Mouse (Mus musculus) layer of hippocampus, postnatal 36 days (tissue): ENCODE measurements at regions not wholly inside any gene's neighbourhood (a gene's known extent, or its start where the extent isn't known, plus 50 kb on each side); places are given as distances from the start of the nearest gene placed in this dataset.

Experiments used
- DNase-seq, 2 experiments: peaks; one replicate each; pipeline ENCODE4 v3.0.0; 2022

DNA sequence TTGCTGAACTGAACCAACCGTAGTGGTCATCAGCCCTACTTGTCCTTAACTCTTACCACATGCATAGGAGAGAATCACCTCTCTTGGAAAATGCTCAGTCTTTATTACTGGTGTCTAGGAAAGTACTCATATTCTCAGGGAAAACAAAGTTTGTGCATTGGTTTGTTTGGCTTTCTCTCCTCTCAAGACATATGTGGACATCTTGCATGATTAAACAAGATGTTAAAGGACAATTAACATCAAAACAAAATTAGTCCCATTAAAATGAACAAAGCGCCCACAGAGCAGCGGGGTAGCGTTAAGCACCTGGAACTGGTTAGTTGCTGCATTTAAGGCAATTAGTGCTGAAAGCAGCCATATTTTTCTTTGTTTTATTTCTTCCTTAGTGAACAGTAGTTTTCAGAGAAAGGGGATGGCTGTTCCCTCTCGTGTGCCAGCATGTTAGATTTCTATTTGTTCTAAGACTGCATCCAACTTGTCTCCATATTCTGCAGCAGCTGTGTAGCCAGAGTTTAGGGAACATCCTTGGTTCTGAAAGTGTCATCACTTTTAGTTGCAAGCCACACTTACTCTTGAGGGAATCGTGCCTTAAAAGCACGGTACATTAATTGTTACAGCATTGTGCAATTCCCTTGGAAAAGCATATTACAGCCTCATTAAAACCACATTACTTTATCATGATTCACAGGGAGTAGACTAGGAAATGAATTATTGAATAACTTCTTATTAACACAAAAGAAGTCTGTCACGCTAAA lies 137.7 kb downstream of the Ube2u start:
- no peak for DNase-seq

DNA sequence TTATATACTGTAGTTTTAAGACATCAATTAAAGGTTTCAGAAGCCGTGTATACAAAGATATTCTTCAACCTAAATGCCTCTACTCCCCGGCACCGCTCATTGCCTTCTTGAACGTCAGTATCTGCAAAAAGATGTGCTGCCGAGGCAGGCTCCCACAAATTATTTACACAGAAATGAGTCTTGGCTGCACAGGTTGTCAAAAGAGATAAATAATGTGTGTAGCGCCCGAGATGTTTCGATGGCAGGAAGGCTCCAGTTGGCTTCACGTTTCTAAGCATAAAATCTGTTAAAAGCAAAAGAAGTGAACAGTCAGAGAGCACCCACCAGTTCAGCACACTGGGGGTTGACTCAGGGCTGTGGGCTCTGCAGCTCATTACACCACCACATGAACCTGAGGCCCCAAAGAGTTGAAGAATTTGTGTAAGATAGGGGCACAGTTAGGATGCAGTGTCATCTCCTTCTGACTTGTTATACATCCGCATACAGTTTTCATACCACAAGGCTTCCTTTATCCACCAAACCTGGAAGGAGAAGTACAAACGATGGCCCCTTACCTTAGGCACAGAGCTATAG lies 138.4 kb downstream of the Ube2u start:
- DNase-seq = no peak

DNA sequence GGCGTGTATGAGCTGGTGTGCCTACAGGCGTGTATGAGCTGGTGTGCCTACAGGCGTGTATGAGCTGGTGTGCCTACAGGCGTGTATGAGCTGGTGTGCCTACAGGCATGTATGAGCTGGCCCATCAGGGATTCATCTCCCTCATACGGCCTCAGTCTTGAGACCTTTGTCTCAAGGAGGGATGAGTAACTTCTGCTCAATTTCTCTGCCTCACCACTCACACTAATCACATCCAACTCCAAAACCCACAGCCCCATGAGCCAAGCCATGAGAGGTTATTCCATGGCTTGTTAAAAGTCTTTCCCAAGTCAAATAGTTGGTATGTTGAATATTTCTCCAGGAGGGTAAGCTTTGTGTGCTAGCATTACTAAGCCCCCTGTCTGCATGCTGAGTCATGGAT lies 146.0 kb downstream of the Ube2u start:
- DNase-seq = no peak

DNA sequence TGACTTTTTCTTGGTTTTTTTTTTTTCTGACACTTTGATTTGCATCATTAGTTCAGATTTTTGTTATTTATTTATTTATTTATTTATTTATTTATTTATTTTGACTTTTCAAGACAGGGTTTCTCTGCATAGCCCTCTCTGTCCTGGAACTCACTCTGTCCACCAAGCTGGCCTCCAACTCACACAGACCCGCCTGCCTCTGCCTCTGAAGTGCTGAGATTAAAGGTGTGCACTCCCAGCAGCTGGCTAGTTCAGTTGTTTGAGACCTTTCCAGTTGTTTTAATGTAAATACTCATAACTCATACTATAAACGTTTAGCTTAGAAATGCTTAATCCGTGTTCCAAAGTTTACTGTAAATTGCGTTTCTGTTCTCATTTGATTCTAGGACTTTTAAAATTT lies 147.9 kb downstream of the Ube2u start:
- DNase-seq = no peak

DNA sequence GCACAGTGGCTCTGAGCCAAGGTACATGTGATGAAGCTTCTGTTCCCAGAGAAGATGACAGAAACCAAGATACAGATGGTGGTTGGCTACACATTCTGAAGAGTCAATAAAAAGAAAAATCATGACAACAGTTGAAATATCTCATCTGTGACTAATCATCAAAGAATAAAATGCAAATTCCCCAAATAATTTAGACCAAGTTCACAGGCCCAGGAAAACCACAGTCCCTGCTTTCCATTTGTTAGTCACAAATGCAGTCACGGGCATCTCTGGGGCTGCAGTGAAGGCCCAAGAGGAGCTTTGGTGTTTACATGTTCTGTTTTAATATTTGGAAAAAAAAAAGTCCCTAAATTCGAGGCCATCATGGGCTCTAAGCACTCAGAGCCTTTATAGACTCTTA lies 142.1 kb upstream of the Cachd1 start:
- DNase-seq = no peak

DNA sequence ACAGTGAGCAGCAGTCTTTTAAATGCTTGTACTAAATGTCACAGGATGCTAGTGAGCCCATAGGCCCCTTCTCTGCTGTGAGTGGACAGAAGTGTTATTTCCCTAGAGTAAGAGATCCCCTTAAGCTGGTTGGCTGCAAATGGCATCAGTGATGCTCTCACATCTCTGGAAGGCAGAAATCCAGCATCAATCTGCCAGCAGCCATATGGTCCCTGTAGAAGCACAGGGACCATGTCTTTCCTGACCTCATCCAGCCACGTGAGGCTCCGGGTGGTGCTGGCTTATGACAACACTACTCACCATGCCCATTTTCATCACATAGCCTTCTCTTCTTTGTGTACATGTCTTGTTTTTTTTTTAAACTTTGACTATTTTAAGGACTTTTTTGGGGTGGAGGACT lies 138.9 kb upstream of the Cachd1 start:
- DNase-seq = no peak

DNA sequence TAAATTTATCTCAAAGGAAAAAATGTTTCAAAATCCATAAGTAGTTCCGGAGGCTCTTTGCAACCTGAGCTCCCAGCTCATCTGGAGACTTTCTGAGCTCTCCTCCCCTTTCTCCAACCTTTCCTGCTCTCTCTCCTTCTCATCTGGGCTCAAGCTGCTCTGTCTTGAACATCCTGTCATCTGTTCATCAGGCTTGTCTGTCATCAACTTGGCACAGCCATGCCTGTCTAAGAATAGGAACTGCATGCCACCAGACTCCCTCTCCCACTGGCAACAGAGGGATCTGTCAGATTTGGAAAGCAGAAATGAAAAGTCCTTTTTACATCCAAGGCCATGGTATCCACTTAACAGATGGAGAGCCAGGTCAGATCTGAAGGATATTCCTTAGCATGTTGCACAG lies 115.3 kb upstream of the Cachd1 start:
- DNase-seq = peak; percentile 53 to 57

DNA sequence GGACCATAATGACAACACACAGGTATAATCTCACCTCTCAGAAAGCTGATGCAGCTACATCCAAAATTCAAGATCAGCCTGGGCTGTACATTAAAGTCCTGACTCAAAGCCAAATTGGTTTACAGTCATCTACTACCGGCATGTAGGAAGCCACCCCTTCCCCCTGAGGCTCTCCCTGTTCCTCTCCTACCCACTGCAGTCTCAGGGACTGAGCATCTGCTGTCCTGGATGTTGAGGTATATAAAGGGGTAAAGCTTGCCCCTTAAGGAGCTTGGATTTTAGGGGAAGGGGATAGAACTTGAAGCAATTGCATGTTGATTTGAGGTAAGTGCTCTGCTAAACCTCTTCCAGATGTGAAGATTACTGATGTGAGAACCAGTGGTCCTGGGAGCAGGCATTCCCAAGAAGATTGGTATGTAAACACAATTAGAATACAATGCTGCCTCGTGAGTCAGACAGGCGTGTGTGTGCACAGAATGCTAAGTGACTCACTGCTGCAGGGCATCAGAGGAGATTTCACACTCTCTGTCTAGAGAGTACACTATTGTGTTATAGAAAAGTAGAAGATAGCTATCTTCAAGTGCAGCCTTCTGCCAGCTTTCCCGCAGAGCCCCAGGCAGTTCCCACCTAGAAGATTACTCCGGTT lies 111.7 kb upstream of the Cachd1 start:
- DNase-seq = no peak

DNA sequence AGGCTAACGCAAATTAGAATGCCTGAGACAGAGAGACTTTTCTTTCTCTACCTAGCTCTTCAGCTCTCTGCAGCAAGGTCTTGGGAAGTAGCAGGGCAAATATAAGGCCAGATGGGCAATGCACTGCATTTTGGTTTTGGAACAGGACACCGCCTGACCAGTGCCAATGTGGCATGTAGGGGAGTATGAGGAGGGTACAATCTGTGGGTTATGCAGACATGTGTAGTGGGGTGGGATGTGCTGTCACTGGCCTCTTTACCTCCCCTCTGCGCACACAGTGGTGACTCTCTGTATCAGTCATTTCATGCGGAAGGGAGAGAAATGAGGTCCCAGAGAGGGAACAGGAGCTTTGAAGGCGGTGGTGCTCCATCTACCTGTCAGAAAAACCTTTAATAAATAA lies 105.9 kb upstream of the Cachd1 start:
- no peak for DNase-seq

DNA sequence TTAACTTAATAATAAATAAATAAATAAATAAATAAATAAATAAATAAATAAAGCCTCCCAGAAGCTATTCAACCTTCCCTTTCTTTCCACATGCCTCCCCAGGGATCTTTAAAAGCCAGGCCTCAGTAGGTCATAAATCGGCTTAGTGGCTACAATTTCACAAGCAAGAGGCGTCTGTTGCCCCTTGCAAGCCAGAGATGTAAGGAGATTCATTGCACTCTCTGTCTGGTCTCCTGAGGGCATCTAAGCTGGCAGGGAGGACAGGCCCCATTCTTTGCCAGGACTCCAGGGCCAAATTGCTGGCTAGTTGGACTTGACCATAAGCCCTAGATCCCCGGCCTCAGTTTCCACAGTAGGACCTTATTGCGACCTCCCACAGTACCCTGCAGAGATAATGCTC lies 101.6 kb upstream of the Cachd1 start:
- DNase-seq = no peak

DNA sequence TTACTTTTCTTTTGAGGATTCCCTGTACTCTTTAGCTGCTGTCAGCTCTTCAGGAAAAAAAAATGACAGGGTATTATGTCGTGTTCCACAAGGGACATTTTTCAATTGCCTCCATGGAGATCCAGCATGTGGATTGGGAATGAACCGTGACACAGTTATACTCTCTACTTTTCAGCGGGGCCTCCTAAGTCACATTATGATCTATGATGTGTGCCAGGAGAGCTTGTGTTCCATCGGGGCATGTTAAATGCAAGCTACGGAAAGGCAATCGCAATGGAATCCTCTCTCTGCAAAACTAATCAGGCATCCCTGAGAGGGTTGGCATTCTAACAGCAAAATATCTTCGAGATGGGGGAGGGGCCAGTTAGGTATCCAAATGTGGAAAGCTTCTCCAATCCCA lies 92.7 kb upstream of the Cachd1 start:
- DNase-seq = no peak

DNA sequence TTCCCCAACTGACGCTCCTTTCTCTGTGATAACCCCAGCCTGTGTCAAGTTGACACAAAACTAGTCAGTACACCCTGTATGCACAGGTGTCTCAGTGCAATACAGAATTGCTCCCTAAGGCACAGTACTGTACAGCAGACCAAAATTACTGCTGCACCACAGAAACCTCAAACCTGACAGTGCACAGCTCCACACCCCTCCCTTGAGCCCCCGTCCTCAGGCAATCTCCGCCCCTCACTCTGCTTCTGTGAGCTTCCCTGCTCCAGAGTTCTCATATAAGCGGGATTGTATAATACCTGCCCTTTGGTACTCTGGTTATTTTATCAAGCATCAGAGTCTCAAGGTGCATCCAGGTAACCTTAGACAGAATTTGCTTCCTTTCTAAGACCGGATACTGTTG lies 76.5 kb upstream of the Cachd1 start:
- no peak for DNase-seq

DNA sequence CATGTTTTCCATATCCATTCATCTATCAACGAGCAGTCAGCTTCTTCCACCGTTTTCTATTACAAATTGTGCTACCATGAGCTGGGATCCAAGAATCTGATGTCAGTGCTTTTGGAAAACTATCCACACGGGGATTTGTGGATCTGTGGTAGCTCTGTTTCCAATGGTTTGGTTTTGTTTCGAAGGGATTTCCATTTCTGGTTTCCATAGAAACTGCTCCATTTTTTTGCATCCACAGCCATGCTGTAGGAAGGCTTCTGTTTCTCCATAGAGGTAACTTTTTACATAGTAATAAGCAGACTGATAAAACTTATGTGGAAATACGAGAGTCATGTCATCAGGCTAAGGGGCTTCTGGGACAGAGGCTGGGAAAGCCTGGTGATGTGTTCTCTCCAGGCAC lies 76.1 kb upstream of the Cachd1 start:
- no peak for DNase-seq

DNA sequence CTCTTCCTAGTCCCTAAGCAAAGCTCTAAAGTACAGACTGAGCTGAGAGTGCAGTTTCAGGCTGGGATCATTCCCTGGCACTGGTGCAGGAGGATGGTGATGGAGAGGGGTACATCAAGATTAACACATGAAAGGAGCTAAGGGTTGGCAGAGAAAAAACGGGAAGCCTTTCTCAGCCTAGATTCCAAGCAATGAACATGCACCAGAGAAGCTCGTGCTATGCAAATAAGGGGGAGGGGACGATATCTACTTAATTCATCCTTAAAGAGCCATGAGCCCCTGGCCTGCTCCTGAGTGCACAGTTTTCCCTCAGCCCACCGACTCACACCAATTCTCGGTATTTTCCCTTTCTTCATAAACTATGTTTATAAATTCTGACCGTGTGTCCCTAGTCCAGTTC lies 70.5 kb upstream of the Cachd1 start:
- no peak for DNase-seq

DNA sequence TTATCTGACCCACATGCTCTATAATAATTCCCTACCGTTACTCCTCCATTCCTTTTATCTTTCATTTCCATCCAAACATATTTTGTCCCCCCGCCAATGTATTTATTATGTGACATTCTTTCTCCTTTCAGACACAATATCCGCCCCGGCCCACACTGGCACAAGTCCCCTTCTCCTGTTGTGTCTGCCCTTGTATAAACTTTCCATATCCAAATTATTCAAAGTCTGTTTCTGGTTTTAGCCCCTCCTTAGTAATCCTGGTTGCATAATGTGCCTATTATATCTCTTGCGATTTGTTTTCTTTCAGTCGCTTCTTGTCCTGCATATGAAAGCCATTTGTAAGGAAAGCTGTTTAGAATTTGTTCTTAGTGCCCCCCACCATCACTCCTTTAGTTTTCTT lies 69.3 kb upstream of the Cachd1 start:
- DNase-seq = no peak

DNA sequence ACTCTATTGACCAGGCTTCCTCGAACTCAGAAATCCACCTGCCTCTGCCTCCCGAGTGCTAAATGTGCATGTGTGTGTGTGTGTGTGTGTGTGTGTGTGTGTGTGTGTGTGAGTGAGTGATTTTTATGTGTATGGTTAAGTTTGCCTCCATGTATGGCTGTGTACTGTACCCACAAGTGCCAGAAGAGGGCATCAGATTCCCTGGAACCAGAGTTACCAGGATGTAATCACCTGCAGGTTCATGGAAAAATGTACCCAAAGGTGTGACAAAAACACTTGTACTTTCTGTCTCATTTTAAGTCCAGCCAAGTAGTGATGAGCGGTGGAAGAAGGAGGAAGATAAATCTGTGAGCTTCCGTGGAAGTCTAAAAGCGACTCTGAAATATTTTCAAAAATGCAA lies 68.2 kb upstream of the Cachd1 start:
- no peak for DNase-seq

DNA sequence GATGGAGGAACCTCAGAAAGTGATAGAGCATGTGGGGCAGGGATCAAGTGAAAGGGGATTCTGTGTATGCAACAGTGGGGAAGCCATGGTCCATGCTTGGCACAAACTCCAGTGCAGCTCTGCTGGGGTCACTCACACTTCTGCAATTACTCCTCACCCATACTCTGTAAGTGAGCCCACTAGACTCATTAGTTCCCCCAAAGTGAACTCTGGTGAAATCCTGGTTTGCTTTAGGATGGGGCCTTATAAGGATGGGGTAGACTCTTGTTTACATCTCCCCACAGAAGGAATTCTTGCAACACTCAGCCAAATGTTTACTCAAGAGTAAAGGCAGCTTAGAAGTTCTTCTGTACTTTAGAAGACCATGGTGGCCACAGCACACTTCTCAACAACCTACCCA lies 62.2 kb upstream of the Cachd1 start:
- no peak for DNase-seq

DNA sequence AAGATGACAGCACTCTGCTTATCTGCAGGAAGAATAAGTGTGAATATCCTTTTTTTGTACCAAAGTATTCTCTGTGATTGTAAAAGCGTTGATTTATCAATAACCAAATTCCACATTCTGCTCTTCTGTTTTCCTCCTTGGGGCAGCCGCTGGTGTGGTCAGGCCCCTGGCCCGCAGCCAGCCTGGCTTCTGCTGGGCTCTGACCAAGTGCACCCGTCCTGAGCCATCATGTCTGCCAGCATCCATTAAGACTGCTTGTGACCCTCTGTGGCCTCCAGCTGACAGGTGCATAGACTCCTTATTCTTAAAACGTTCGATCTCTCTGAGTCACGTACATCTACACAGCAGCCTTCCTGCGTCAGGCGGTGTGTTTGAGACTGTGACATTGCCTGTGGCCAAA lies 58.9 kb upstream of the Cachd1 start:
- no peak for DNase-seq

DNA sequence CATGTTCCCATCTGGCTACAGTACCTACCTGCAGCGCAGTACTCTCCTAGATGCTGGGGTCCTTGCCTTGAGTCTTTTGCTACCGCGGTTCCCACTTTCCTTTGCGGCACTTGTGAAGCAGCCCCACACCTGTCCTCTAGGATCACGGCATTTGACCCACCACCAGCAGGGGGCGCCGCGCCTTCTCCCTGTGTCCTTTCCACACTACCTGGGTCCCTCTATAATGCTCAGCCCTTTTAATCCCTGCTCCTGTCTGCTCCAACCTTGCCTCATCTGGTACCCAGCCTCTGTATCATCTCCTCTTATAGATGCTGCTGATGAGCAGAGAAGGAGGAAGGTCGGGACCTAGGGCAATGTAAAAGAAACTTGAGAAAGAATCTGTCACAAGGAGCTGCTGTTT lies 53.9 kb upstream of the Cachd1 start:
- peak; percentile 23 to 35 for DNase-seq

DNA sequence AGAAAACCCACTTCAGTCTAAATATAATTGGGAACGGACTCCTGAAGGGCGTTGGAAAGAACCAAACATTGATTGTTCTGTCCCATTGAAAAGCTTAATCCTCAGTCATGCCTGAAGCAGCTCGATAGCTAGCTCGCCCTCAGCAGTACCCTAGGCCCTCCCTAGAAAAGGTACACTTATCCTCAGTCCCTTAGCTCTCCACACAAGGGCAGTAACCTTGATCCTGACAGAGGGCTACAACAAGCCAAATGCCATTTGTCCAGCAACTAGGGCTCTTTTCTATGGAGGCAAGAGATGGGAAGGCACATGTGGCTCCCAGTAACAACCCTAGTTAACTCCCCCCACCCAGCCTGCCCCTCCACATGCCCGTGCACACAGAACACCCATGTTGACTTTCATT lies 53.4 kb upstream of the Cachd1 start:
- no peak for DNase-seq

DNA sequence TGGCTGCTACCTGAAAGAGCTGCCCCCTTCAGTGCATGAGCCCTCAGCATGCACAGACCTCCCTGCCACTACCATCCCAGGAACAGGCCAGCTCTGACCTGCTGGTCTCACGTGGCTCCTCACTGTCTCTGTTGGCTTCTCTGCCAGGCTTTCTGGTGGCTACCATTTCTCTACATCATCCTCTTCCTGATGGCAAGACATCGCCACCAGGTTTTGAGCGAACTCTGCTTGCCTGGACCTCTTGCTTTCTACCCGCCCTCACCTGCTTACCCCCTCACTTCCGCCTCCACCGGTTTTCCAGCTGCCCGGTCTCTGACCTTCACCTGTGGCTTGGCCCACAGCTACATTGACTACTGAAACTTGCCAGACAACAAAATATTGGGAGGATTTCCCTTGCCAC lies 50.7 kb upstream of the Cachd1 start:
- DNase-seq = no peak

DNA sequence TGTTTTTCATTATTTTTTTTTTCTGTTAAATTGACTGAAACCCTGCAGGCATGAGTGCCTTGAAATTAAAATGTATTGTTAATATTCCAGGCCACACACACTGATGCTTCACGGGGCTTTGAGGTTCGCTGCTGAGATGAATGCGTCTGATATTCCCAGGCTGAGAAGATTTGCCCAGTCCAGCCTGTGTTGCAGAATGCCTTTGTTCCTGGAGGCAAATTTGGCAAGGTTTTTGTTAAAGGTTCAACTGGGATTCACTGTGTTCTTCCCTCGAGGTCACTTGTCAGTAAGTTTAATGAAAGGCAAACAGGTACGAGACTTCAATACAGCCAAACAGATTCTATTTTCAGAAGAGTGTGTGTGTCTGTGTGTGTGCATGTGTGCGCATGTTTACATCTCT lies 50.0 kb upstream of the Cachd1 start:
- DNase-seq = no peak
